Mouse (Mus musculus): ENCODE results near the gene Snrnp35.
"Not testable (repeated sequence)": the region's sequence is repeated elsewhere in the genome, so short reads cannot be mapped to it uniquely, and the experiment has no call there.

The Snrnp35 gene

DNA sequence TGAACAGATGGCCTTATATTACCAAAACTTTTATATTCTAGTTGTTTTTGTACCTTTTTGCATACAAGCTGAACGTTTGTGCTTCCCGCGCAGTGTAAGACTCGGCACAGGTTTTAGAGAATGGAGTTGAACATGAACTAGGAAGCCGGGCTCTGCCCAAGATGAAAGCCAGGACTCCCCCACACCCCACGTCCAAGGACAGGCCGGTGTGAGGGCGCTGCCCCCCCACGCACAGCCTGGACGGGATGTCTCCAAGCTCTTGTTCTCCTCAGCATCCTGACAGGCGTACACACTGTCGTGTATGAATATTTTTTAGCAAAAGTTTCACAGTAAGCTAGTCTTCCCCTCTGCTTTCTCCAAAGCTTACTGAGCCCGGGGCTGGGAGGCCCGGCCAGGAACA lies 22.0 kb upstream of the Snrnp35 start:
- in situ Hi-C loops (cut with MboI; ENCODE audit: unreplicated experiment in 2 of 2), result not testable (repeated sequence)

DNA sequence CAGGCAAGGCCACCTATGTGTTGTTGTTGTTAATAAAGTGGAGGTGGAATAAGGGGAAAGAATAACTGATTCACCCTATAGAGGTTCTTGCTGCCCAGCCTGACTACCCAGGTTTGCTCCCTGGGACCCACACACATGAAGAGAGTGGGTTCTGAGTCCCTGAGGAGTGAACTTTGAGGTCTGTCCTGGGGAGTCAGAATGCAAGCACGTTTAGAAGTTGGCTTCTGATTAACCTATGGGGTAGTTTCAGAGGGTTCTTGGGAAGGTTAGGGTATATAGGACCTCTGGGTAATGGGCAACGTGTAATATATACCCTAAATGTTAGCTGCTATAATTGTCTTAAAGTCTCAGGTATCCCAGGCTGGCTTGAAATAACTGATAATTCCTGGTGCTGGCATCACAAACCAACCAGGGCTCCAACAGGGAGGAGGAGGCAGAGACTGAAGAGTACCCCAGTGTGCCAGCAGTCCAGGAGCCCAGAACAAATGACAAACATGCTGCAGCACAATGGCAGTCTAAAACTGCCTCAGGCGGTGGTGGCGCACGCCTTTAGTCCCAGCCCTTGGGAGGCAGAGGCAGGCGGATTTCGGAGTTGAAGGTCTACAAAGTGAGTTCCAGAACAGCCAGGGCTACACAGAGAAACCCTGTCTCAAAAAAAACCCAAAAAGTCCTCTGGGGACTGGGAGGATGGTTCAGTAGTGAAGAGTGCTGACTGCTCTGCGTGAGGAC lies 20.5 kb upstream of the Snrnp35 start:
- in situ Hi-C loops (cut with MboI; ENCODE audit: unreplicated experiment in 2 of 2), result no loop called here

DNA sequence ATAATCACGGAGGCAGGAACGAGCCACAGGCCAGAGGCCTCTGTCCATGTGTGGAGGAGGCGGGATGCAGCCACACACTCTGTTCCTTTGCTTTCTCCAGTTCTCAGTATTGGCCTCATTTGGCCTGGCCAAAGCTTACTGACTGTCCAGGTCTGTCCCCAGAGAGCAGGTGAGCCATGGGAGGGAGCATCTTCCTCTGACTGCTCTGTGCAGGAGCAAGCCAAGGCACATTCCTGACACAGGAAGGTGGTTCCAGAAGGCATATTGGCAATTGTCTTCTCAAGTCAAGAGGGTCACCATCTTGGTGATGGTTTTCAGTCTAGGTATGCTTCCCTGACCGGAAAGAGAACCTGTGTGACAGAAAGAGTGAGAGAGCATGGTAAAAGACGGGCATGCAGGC lies 19.5 kb upstream of the Snrnp35 start:
- in situ Hi-C loops (cut with MboI; ENCODE audit: unreplicated experiment in 2 of 2), result no loop called here

DNA sequence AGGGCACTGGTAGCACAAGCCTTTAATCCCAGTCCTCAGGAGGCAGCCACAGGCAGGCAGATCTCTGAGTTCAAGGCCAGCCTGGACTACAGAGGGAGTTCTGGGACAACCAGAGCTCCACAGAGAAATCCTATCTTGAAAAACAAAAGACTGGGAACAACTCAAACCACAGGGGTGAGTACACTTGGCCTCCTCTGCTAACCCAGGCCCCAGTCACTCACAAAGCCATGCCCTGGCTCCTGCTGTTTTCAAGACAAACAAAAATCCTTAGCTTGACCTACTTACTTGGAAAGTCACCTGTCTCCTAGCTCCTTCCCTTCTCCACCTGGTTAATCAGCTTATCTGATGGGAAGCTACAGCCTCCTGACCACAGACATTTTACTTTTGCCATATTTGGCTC lies 18.0 kb upstream of the Snrnp35 start:
- in situ Hi-C loops (cut with MboI; ENCODE audit: unreplicated experiment in 2 of 2), result no loop called here

DNA sequence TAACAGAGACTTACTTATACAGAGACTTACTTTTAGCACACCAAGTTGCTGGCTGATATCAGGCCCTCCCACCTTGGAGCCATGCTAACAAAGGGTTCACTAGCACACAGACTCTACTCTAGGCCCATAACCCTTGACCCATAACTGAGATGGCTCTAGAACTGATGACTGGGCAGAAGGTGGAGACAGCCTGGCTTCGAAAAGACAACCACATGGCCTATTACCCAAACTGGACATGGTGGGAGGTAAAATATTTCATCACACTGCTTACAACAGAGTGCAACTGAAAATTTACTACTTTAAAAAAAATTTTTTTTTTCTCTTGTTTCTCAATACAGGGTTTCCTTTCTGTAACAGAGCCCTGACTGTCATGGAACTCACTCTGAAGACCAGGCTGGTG lies 15.2 kb upstream of the Snrnp35 start:
- in situ Hi-C loops (cut with MboI; ENCODE audit: unreplicated experiment in 2 of 2), result no loop called here

DNA sequence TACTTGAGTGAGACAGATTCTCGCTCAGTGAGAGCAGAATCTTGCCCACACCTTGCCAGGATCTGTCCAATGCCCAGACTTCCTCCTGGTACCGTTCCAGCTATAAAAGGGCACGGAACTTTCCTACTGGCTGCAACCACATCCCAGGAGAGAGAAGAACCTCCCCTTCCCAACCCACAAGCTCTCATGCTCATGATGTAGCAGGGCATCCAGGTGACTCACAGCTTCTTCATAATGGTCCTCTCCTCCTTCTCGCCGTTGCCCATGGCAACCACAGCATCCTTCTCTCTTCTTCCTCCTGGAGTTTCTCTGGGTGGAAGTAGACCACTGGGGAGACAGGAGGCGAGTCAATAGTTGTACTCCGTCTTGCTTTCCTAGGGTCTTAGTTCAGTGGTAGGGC lies 14.6 kb upstream of the Snrnp35 start:
- in situ Hi-C loops (cut with MboI; ENCODE audit: unreplicated experiment in 2 of 2), result no loop called here

DNA sequence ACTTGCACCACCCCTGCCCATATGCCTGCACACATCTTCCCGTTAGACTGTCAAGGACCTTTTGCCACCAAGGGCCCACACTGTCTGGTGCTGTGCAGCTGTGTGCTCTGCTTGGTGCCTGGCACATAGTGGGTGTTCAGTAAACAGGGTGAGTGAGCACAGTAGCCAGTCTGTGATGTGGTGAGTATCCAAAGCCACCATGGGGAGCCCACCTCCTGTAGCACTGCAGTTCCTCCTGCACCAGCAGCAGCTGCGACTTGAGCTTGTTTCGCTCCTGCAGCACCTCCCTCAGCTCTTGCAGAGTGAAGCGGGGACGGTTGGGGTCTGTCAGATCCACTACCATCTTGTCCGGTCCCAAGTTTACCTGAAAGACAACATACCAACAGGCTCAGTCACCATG lies 13.4 kb upstream of the Snrnp35 start:
- in situ Hi-C loops (cut with MboI; ENCODE audit: unreplicated experiment in 2 of 2), result no loop called here

DNA sequence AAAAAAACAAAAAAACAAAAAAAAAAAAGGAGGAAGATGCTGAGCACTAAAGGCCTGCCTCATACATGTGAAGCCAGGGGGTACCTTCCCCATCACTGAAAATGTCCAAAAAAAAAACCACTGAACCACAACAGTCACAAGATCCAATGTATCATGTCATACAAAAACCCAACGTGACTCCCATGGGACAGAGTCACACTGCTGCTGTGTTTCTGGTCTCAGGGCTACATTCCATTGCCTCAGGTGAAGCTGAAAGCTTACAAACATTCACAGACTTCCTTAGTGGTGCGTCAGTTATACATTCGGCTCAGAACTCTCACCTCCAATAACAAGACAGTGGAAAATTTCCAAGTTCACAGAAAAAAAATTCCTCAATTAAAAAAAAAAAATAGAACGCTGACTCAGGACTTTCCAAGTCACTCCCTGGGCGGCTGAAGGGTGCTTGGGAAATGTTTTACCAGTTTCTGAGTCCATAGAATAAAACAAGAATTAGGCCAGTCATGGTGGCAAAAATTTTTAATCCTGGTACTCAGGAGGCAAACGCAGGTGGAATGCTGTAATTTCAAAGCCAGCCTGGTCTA lies 12.3 kb upstream of the Snrnp35 start:
- in situ Hi-C loops (cut with MboI; ENCODE audit: unreplicated experiment in 2 of 2), result no loop called here

DNA sequence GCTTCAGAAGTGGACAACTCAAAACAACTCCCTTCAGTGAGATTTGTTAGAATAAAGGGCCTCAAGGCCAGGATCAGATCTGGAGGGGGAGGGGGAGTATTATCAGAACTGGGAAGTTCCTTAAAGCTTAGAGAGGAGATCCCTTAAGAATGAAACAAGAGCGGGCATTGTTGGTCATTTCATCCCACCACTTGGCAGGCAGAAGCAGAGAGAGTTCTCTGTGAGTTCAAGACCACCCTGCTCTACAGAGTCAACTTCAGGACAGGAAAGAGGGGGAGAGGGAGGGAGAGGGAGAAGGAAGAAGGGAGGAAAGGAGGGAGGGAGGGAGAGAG lies 4.1 kb upstream of the Snrnp35 start:
- in situ Hi-C loops (cut with MboI; ENCODE audit: unreplicated experiment in 2 of 2), result loop anchor here in 1 of 2 experiments (5.0 kb wide), 1 partner anchor 37 kb away; no protein-coding TSS in a partner anchor

DNA sequence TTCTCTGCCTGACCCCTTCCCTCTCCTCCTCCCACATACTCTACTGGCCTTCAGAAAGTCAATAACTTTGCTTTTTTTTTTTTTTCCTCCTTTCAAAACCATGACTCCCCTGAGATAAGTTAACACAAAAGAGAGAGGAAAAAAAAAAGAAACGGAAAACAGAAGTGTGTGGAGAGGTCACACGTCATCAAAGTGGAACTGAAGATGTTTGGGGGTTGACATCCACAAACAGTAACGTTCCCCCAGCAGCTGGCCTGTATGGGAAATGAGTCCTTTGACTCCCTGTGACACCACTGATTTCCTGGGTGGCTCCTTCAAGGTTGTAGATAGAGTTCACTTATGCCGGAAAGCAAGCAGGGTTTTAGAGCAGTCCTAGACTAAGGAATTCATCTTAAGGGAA lies 2.8 kb upstream of the Snrnp35 start:
- in situ Hi-C loops (cut with MboI; ENCODE audit: unreplicated experiment in 2 of 2), result no loop called here

DNA sequence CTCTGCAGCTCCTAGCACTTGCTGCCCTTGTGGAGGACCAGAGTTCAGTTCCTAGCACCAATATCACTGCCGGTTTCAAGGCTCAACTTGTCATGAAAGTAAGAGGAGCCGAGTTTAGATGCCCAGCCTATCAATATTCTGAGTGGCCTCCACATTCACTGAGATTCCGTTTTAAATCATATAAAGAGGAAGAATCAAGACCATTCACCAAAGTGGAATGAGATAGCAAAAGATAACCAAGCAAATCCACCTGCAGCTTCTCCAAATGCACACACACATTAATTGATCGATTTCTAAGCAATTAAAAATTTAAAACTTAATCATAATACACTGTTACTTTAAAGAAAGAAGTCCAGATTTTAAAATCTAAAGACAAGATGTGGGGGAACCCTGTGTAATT lies 1.2 kb upstream of the Snrnp35 start:
- in situ Hi-C loops (cut with MboI; ENCODE audit: unreplicated experiment in 2 of 2), result no loop called here

DNA sequence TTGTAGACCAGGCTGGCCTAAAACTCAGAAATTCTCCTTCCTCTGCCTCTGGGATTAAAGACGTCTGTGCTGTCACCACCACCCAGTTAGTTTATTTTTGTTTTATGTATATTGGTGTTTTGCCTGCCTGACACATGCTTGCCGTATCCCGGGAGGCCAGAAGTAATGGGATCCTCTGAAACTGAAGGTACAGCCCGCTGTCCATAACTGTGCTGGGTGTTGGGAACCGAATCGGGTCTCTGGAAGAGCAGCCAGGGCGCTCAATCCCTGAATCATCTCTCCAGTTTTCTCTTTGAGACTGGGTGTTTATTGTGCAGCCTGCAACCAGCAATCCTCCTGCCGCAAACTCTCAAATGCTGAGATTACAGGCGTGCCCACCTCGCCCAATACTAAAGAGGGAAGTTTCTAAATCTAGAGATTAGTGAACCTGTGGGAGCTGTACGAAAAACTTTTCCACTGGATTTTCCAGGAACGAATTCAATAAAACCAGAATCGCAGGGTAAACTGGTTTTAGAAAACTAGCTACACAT lies 433 bp upstream of the Snrnp35 start:
- in situ Hi-C loops (cut with MboI; ENCODE audit: unreplicated experiment in 2 of 2), result no loop called here

DNA sequence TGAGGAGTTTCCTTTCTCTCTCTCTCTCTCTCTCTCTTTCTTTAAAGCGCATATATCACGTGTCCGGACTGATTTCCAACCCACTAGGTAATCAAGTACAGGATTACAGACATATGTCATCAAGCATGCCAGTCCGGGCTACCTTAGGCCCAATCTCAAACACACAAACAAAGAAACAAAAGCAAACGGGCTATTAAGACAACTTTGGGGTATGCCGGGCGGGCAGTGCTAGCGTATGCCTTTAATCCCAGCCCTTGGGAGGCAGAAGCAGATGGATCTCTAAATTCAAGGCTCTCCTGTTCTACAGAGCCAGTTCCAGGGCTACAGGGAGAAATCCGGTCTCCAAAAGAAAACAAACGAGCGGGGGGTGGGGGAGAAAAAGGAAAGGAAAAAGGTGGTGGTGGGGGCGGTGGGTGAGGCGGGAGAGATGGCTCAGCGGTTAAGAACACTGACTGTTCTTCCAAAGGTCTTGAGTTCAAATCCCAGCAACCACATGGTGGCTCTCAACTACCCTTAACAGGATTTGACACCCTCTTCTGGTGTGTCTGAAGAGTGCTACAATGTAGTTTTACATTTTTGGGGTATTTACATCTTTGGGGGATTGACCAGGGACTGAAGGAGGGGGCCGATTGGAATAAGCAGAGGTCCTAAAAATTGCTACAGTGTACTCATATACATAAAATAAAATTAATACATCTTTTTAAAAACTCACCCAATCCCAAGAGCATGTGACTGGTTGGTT lies 892 bp downstream of the Snrnp35 start:
- in situ Hi-C loops (cut with MboI; ENCODE audit: unreplicated experiment in 2 of 2), result no loop called here

DNA sequence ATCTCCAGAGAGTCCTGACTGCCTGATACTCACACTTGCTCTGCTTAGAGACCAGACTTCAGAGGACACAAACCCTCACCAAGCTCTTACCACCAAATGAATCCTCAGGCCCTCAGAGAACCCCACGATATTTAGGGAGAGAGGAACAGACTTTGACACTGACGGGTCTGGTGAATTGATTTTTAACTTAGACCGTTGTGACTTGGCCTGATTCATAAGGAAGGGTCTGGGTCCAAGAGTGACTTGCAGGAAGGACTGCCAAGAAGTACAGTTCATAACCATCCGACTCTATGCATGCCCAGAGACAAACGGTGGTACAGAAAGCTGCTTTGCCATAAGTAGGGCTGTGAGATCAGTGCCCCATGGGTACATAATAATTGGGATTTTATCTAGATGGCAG lies 2.7 kb downstream of the Snrnp35 start:
- in situ Hi-C loops (cut with MboI; ENCODE audit: unreplicated experiment in 2 of 2), result loop anchor here in 1 of 2 experiments (5.0 kb wide), 1 partner anchor 48 kb away; the partner anchor contains the start of gene Kmt5a

DNA sequence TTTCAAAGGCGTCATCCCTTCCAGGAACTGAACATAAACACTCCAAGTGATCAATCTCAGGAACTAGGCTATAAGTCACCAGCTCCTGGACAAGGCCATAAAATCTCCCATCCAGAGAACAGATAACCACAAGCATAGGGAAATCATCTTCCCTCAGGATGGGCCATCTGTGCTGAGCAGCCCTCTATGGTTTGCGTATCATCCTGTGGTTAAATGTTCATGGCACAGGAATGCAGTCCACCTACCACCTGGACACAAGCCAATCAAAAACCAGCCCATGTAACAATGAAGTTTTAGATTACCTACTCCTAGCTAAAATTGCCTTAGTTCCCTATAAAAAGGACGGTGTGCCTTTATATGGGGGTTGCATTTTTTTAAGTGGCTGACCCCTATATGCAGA lies 6.0 kb downstream of the Snrnp35 start:
- in situ Hi-C loops (cut with MboI; ENCODE audit: unreplicated experiment in 2 of 2), result loop anchor here in 1 of 2 experiments (5.0 kb wide), 1 partner anchor 52 kb away; the partner anchor contains the start of gene Kmt5a

DNA sequence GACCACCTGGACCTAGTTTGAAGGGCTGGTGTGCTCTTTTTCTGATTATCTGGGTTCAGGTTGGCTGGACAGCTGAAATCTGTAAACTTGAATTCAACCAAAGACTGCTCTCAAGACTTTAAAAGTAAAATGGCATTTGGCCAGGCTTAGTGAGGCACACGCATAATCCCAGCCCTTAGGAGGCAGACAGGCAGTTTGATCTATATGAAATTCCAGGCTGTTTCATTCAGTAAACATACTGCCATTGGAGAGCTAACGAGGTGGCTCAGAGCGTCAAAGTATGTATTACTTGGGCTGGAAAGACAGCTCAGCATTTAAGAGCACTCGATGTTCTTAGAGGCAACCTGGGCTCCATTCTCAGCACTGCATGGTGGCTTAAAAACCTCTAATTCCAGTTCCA lies 8.8 kb downstream of the Snrnp35 start:
- in situ Hi-C loops (cut with MboI; ENCODE audit: unreplicated experiment in 2 of 2), result loop anchor here (5.0 kb wide), 1 partner anchor 41 kb away; the partner anchor contains the start of gene Rilpl1 (in 2 of the 2)

DNA sequence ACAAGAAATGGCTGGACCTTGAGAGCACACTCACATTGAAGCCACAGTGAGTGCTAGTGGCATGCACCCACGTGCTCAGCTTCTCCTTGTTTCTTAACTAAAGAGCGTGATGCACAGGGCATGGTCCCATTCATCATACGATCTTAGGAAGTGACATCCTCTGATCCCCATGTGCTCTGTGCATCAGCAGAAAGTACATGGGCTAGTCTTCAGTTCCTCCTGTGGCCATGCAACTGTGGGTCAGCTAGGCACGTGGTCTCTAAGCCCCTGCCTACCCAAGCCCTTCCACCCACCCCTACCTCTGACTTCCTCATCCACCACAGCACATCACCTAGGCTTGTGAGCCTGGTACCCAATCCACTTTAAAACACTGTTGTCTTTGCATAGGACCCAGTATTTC lies 9.7 kb downstream of the Snrnp35 start:
- in situ Hi-C loops (cut with MboI; ENCODE audit: unreplicated experiment in 2 of 2), result loop anchor here (5.0 kb wide), 1 partner anchor 40 kb away; the partner anchor contains the start of gene Rilpl1 (in 2 of the 2)

DNA sequence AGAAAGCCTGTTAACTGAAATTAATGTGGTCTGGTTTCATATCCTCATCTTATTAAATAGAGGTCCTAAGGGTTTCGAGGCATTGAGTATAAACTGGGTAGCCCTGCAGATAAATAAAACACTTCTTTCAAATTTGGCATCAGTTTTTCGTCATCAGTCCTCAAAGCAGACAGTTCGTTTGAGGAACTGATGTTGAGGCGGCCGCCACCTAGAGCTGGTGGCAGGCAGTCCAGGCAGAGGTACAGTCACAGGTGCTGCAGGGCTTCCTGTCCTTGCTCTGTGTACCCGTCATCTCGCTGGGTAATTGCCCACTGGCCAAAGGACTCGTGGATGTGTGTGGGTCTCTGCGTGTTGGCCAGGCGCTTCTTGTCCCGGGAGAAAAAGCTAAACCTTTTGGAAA lies 10.5 kb downstream of the Snrnp35 start:
- in situ Hi-C loops (cut with MboI; ENCODE audit: unreplicated experiment in 2 of 2), result loop anchor here (5.0 kb wide), 1 partner anchor 39 kb away; the partner anchor contains the start of gene Rilpl1 (in 2 of the 2)

DNA sequence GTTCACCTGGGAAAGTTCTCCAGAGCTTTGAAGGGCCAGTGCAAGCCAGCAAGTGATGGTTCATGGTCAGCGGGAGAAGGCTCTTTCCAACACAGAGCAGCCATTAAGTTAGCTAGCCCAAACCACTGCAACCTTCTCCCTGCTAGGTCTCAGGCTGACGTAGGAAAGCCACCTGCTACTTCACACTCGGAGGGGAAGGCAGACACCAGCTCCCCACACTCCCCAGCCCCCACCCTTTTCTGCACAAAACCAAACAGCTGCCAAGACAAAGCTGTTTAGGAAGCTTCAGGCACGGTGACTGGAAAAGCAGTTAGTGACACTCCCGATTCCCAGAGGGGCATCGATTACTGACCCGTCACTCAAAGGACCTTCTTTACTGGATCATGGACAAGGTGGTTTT lies 12.6 kb downstream of the Snrnp35 start:
- in situ Hi-C loops (cut with MboI; ENCODE audit: unreplicated experiment in 2 of 2), result no loop called here

DNA sequence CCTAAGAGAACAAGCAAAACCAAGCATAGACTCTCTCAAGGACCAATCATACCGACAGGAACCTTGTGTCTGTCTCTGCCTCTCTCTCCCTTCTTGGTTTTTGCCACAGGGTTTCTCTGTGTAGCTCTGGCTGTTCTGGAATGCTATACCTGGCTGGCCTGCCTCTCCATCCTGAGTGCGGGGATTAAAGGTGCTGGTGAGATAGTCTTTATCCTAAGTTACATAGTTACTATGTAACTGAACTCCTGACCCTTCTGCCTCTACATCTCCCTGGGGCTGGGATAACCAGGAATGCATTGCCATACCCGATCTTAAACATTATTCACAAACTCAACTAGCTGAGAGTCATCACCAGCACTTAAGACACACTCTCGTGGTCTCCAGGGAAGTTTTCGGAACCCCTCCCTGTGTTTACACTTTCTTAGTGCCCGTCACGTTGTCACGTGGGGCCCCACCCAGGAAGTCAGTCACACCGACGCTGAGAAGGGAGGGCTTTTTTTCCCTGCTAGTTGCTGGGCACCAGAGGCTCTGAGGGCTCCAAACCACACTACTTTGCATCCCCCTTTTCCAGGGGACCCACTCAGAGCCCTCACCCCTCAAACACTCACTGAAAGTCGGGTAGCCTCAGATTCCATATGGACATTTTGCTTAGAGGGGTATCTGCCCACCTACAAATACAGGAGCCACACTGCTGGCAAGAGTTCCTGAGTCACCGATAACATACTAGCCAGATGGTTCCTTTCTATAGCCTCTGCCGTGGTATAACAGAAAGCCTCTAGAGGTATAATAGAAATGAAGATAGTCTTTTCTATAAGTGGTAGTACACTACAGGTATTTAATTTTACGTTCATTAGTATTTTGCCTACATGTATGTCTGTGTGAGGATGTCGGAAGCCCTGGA lies 13.9 kb downstream of the Snrnp35 start:
- in situ Hi-C loops (cut with MboI; ENCODE audit: unreplicated experiment in 2 of 2), result no loop called here
